Mouse (Mus musculus): ENCODE data around the gene Tex264. TPM values are rescaled to one million over a fixed set of nuclear protein-coding genes. Genes with fewer than 3 reads are reported as not detected.
A peak's percentile ranks its signal among the peaks of the same experiment; 100 is the strongest.

The Tex264 gene
- polyA plus RNA-seq, 1 experiment from 2014 or later = 75.7 TPM

- no peaks in the 10 kb centered on the region for H3K9me3 ChIP-seq (replicated peaks; ENCODE audit: control insufficient read depth, low read length, poor library complexity, severe bottlenecking)
- H3K9ac ChIP-seq (ENCODE audit: low read depth, low read length) = no peak overlapping the region
- no peak overlapping the region for H3K4me3 ChIP-seq (ENCODE audit: low read depth, low read length)
- ATAC-seq = no peak
- no peaks in the 10 kb centered on the region for H3K27me3 ChIP-seq (ENCODE audit: control insufficient read depth, insufficient read depth, low read depth, low read length)
- 30% methylated on average over 5 of the region's 5 CpGs for WGBS
- no peak overlapping the region for H3K27ac ChIP-seq (ENCODE audit: low read length)
- peaks cover 23% of the 10 kb centered on the region for H3K4me1 ChIP-seq (ENCODE audit: control insufficient read depth, insufficient read depth, low read length)
- H3K36me3 ChIP-seq (ENCODE audit: control insufficient read depth, insufficient read depth, low read length) = peaks cover 7% of the 10 kb centered on the region
- H3K4me2 ChIP-seq (ENCODE audit: low read length) = no peak overlapping the region; the same call in 1 of the 2 replicates
Measured at GRCm38 (mm10) chr9:106656820-106657219, 28.9 kb downstream of the Tex264 start.

GRCm38 (mm10) chr9:106655884-106656720 lies 29.6 kb downstream of the Tex264 start, which contains the start of gene Grm2:
Grm2 (minus strand) TSS chr9:106656082.
- peaks cover 23% of the 10 kb centered on the region for H3K4me1 ChIP-seq (ENCODE audit: control insufficient read depth, insufficient read depth, low read length)
- under 1% methylated on average over 30 of the region's 44 CpGs for WGBS
- no peaks in the 10 kb centered on the region for H3K9me3 ChIP-seq (replicated peaks; ENCODE audit: control insufficient read depth, low read length, poor library complexity, severe bottlenecking)
- no peaks in the 10 kb centered on the region for H3K27me3 ChIP-seq (ENCODE audit: control insufficient read depth, insufficient read depth, low read depth, low read length)
- peak within 1 kb of the TSS; percentile 42 for H3K27ac ChIP-seq (ENCODE audit: low read length)
- H3K4me2 ChIP-seq (ENCODE audit: low read length) = peak within 1 kb of the TSS; percentile 84
- peak within 1 kb of the TSS; percentile 83 for H3K9ac ChIP-seq (ENCODE audit: low read depth, low read length)
- peak within 1 kb of the TSS; percentile 60 for H3K4me3 ChIP-seq (ENCODE audit: low read depth, low read length)
- peak; percentile 74 for ATAC-seq
- peaks cover 7% of the 10 kb centered on the region; the same call in 1 of the 2 replicates for H3K36me3 ChIP-seq (ENCODE audit: control insufficient read depth, insufficient read depth, low read length)

- no peak overlapping the region for H3K27ac ChIP-seq (ENCODE audit: low read length)
- WGBS = 64% methylated on average over 1 of the region's 1 CpGs
- H3K27me3 ChIP-seq (ENCODE audit: control insufficient read depth, insufficient read depth, low read depth, low read length) = no peaks in the 10 kb centered on the region
- no peak for ATAC-seq
- no peak overlapping the region for H3K9ac ChIP-seq (ENCODE audit: low read depth, low read length)
- no peak overlapping the region for H3K4me3 ChIP-seq (ENCODE audit: low read depth, low read length)
- H3K4me1 ChIP-seq (ENCODE audit: control insufficient read depth, insufficient read depth, low read length) = peaks cover 23% of the 10 kb centered on the region
- H3K4me2 ChIP-seq (ENCODE audit: low read length) = peak overlapping the region; percentile 19; the same call in 1 of the 2 replicates
- peaks cover 6% of the 10 kb centered on the region; the same call in 1 of the 2 replicates for H3K36me3 ChIP-seq (ENCODE audit: control insufficient read depth, insufficient read depth, low read length)
- no peaks in the 10 kb centered on the region for H3K9me3 ChIP-seq (replicated peaks; ENCODE audit: control insufficient read depth, low read length, poor library complexity, severe bottlenecking)
Measured at GRCm38 (mm10) chr9:106652720-106653119, 33.0 kb downstream of the Tex264 start.

- 76% methylated on average over 27 of the region's 27 CpGs for WGBS
- no peaks in the 10 kb centered on the region for H3K9me3 ChIP-seq (replicated peaks; ENCODE audit: control insufficient read depth, low read length, poor library complexity, severe bottlenecking)
- no peak overlapping the region for H3K4me2 ChIP-seq (ENCODE audit: low read length)
- H3K27ac ChIP-seq (ENCODE audit: low read length) = no peak overlapping the region
- H3K36me3 ChIP-seq (ENCODE audit: control insufficient read depth, insufficient read depth, low read length) = peaks cover 12% of the 10 kb centered on the region
- peaks cover 2% of the 10 kb centered on the region; the same call in 1 of the 2 replicates for H3K4me1 ChIP-seq (ENCODE audit: control insufficient read depth, insufficient read depth, low read length)
- no peak overlapping the region for H3K9ac ChIP-seq (ENCODE audit: low read depth, low read length)
- no peak for ATAC-seq
- H3K27me3 ChIP-seq (ENCODE audit: control insufficient read depth, insufficient read depth, low read depth, low read length) = no peaks in the 10 kb centered on the region
- no peak overlapping the region for H3K4me3 ChIP-seq (ENCODE audit: low read depth, low read length)
Measured at GRCm38 (mm10) chr9:106647226-106647625, 38.5 kb downstream of the Tex264 start.

GRCm38 (mm10) chr9:106645684-106646271 lies 39.9 kb downstream of the Tex264 start:
- 77% methylated on average over 9 of the region's 9 CpGs for WGBS

GRCm38 (mm10) chr9:106643787-106644186 lies 41.9 kb downstream of the Tex264 start:
- H3K4me3 ChIP-seq (ENCODE audit: low read depth, low read length) = no peak overlapping the region
- H3K36me3 ChIP-seq (ENCODE audit: control insufficient read depth, insufficient read depth, low read length) = peaks cover 6% of the 10 kb centered on the region
- no peaks in the 10 kb centered on the region for H3K27me3 ChIP-seq (ENCODE audit: control insufficient read depth, insufficient read depth, low read depth, low read length)
- no peaks in the 10 kb centered on the region for H3K4me1 ChIP-seq (ENCODE audit: control insufficient read depth, insufficient read depth, low read length)
- no peak overlapping the region for H3K9ac ChIP-seq (ENCODE audit: low read depth, low read length)
- 76% methylated on average over 6 of the region's 6 CpGs for WGBS
- no peak overlapping the region for H3K4me2 ChIP-seq (ENCODE audit: low read length)
- no peak overlapping the region for H3K27ac ChIP-seq (ENCODE audit: low read length)
- H3K9me3 ChIP-seq (replicated peaks; ENCODE audit: control insufficient read depth, low read length, poor library complexity, severe bottlenecking) = no peaks in the 10 kb centered on the region
- ATAC-seq = no peak

More at GRCm38 (mm10) chr9:106645684-106646271, 39.9 kb downstream of the Tex264 start:
- H3K4me3 ChIP-seq (ENCODE audit: low read depth, low read length) = no peak overlapping the region
- no peak overlapping the region for H3K4me2 ChIP-seq (ENCODE audit: low read length)
- H3K36me3 ChIP-seq (ENCODE audit: control insufficient read depth, insufficient read depth, low read length) = peaks cover 12% of the 10 kb centered on the region
- no peaks in the 10 kb centered on the region for H3K27me3 ChIP-seq (ENCODE audit: control insufficient read depth, insufficient read depth, low read depth, low read length)
- no peak overlapping the region for H3K9ac ChIP-seq (ENCODE audit: low read depth, low read length)
- H3K27ac ChIP-seq (ENCODE audit: low read length) = no peak overlapping the region
- H3K4me1 ChIP-seq (ENCODE audit: control insufficient read depth, insufficient read depth, low read length) = no peaks in the 10 kb centered on the region
- H3K9me3 ChIP-seq (replicated peaks; ENCODE audit: control insufficient read depth, low read length, poor library complexity, severe bottlenecking) = no peaks in the 10 kb centered on the region
- ATAC-seq = no peak

GRCm38 (mm10) chr9:106643128-106643527 lies 42.6 kb downstream of the Tex264 start:
- ATAC-seq = no peak
- Histone ChIP-seq H3K4me2 (ENCODE audit: low read length) (no peak overlapping the region), H3K9ac (ENCODE audit: low read depth, low read length) (no peak overlapping the region), H3K36me3 (ENCODE audit: control insufficient read depth, insufficient read depth, low read length) (peaks cover 6% of the 10 kb centered on the region), H3K4me1 (ENCODE audit: control insufficient read depth, insufficient read depth, low read length) (no peaks in the 10 kb centered on the region), H3K27me3 (ENCODE audit: control insufficient read depth, insufficient read depth, low read depth, low read length) (no peaks in the 10 kb centered on the region), H3K9me3 (replicated peaks; ENCODE audit: control insufficient read depth, low read length, poor library complexity, severe bottlenecking) (no peaks in the 10 kb centered on the region), H3K27ac (ENCODE audit: low read length) (no peak overlapping the region), H3K4me3 (ENCODE audit: low read depth, low read length) (no peak overlapping the region)
- 31% methylated on average over 7 of the region's 7 CpGs for WGBS

- H3K4me3 ChIP-seq (ENCODE audit: low read depth, low read length) = no peak overlapping the region
Measured at GRCm38 (mm10) chr9:106641346-106641745, 44.4 kb downstream of the Tex264 start.

GRCm38 (mm10) chr9:106638154-106638553 lies 47.6 kb downstream of the Tex264 start:
- Histone ChIP-seq H3K9ac (ENCODE audit: low read depth, low read length) (no peak overlapping the region), H3K27ac (ENCODE audit: low read length) (no peak overlapping the region), H3K4me3 (ENCODE audit: low read depth, low read length) (no peak overlapping the region), H3K27me3 (ENCODE audit: control insufficient read depth, insufficient read depth, low read depth, low read length) (no peaks in the 10 kb centered on the region), H3K9me3 (replicated peaks; ENCODE audit: control insufficient read depth, low read length, poor library complexity, severe bottlenecking) (no peaks in the 10 kb centered on the region), H3K4me2 (ENCODE audit: low read length) (no peak overlapping the region), H3K4me1 (ENCODE audit: control insufficient read depth, insufficient read depth, low read length) (no peaks in the 10 kb centered on the region), H3K36me3 (ENCODE audit: control insufficient read depth, insufficient read depth, low read length) (no peaks in the 10 kb centered on the region)
- WGBS = 95% methylated on average over 8 of the region's 8 CpGs
- no peak for ATAC-seq

More at GRCm38 (mm10) chr9:106641346-106641745, 44.4 kb downstream of the Tex264 start:
- 44% methylated on average over 5 of the region's 5 CpGs for WGBS
- Histone ChIP-seq H3K27ac (ENCODE audit: low read length) (no peak overlapping the region), H3K9me3 (replicated peaks; ENCODE audit: control insufficient read depth, low read length, poor library complexity, severe bottlenecking) (no peaks in the 10 kb centered on the region), H3K4me2 (ENCODE audit: low read length) (no peak overlapping the region), H3K9ac (ENCODE audit: low read depth, low read length) (no peak overlapping the region), H3K36me3 (ENCODE audit: control insufficient read depth, insufficient read depth, low read length) (no peaks in the 10 kb centered on the region; the same call in 1 of the 2 replicates), H3K4me1 (ENCODE audit: control insufficient read depth, insufficient read depth, low read length) (no peaks in the 10 kb centered on the region), H3K27me3 (ENCODE audit: control insufficient read depth, insufficient read depth, low read depth, low read length) (no peaks in the 10 kb centered on the region)
- no peak for ATAC-seq
